Mouse (Mus musculus) thymus, postnatal 10 days (tissue): ENCODE data around the gene Arvcf.

Source experiments
- DNase-seq, 2 experiments: peaks; one replicate each; pipeline ENCODE4 v3.0.0; 2021; ENCODE audit warnings: low spot score in 2 of 2

The Arvcf gene

DNA sequence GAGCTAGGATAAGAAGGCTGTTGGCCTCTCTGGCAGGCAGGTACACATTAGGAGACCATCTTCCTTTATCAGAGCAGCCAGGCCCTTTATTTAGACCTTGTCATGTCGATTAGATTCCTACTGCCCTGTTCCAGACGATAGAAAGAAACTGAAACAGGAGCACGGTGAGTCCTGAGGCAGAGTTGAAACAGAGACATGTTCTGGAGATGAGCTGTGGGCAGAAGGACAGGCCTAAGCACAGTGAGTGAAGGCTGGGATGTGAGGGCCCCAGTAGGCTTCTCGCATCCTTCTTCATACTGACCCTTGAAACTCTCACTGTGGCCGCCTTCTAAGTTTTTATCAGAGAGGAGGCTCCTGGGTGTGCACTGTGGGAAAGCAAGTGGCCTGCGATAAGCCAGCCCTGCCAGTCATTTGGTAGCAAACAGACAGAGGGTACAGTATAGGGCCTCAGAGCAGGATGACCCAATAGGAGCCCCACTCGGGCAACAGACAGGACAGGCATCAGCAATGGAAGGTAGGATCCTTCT is 80.6 kb downstream of the Arvcf start:
- no peak for DNase-seq

DNA sequence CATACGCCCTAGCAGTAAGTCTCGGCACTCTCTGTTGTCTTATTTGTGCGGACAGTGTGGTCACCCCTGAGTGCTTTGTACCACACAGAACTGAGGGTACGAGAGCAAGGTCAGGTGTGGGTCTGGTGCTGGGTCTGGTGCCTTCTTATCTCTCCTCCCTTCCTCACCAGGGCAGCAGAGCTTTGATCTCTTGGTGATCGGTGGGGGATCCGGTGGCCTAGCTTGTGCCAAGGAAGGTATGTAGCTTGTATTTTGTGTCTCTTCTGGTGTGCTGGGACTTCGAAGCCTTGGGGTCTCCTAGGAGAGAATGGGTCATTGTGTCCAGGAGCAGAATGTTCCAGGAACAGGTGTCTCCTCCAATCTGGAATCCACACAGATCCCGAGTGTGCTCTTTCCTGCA is 81.7 kb downstream of the Arvcf start:
- no peak for DNase-seq

DNA sequence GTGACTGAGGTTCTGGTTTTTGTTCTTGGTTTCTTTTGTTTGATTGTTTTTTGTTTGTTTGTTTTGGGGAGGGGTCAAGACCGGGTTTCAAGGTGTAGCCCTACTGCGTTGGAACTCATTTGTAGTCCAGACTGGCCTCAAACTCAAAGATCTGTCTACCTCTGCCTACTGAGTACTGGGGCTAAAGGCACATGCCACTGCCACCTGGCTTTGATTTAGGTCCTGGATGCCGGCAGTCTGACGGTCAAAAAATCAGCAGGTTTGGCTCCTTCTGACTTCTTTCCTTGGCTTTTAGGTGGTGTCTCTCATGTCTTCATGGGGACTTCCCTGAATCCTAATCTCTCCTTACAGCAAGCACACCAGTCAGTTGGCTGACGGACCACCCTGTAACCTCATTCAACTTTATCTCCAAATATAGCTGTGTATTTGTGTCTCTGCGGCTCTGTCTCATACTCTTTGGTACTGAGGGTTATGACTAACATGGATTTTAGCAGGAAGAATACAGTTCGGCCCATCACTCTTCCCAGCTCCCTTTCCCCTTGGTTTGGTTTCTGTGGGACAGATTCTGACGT is 82.7 kb downstream of the Arvcf start:
- DNase-seq, result no peak

DNA sequence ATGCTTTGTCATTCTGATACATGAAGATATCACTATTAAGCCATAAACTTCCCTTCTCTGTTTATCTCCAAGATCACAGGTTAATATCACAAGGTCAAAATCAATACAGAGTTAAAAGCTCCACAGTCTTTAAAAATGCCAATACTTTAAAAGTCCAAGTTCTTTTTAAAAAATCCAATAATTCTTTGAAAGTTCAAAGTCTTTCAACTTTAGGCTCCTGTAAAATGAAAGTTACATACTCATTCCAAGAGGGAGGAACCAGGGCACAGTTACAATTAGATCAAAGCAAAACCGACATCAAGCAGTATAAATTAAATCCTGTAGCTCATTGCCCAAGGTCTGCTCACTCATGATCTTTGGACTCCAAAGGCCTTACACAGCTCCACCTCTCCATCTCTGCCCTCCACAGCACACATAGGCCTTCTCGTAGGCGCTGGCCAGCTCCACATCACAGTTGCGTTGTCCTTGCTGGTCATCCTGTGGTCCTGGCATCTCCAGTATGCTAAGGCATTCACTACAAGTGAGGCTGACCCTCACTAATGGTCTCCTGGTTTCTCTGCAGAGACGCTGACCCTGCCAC is 85.4 kb downstream of the Arvcf start:
- no peak for DNase-seq

DNA sequence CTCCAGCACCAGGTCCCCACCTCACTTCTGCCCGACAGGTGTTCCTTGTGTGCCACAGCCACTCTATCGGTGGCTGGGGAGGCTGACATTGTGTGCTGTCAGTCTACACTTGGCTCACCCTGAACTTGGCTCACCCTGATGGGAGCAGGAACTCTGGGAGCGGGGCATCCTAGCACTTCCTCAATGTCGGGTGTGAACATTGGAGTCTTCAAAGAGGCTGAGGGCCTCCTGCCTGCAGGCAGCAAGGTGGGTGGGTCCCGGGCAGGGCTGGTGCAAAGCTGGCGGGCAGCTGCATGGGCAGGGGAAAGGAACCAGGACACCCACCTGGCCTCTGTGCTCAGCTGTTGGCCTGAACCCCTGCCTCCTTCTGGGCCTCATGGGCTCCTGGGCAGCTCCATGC is 88.1 kb downstream of the Arvcf start:
- DNase-seq, result no peak

DNA sequence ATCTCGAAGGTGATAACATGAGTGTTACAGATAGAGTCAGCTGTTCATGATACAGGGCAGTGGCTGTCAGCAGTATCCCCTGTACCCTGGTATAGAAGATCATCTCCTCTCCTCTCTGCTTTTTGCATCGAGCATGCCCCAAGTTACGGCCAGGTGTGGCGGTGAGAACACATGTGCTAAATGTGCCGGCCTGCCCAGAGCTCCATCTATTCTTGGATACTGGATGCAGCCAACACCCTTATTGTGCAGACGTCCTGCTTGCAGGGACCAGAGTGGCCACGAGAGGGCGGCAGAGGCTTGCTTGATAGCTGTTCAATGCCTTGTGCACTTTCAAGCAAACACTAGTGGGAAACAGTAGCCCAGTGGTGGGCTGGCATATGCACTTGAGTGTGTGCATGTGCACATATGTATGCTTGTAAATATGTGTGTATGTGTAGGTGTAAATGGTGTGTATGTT is 95.4 kb downstream of the Arvcf start:
- DNase-seq, result peak; percentile 90 to 98

DNA sequence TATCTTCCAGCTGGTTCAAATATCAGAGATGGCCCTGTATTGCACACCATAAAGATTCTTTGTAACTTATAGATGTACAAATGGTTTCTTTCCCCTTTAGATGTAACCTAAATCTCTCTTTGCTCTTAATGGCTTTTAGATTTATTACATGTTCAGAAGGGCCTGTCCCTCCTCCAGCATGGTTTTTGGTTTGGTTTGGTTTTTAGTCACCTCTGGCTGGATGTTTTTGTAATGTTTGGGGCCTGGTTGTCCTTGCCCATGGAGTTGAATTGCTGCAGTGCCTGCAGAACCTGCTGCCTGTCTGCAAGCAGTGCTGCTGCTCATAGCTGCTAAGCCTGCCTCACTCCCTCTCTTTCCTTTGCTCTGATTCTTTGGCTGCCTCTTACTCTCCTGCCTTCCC is 99.3 kb downstream of the Arvcf start:
- DNase-seq, result no peak

DNA sequence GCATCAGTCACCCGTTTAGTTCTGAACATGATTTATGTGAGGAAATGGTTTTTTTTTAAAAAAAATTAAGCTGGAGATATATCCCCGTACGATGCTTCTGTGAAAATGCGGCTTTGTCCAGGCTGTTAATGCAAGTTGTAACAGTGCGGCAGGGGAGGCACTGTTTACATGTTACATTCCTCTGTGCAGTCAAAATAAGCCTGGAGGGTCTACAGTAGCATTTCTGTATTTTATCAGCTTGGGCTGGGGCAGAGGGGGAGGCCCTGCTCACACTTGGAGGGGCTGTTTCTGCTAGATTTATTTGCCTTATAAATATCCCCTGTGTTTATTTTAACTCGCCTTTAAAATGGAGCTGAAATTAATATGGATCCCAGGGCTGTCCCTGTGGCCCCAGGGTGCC is 100.1 kb downstream of the Arvcf start:
- no peak for DNase-seq

DNA sequence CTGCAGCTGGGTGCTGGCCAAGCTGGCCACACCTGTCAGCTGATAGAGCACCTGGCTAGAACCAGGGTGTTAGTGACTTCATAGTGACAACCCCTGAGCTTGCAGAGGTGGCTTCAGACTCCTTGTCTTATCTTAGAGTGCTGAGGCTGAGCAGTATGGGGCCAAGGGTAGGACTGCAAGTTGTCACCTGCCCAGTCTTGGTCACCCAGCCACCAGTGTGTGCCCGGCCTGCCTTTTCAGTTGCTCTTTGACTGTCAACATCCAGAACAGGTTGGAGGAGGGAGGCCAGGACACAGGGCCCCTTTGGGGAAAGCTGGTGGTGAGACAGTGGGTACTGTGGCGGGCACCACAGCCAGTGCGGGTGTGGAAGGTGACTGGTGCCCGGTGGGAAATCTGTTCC is 101.0 kb downstream of the Arvcf start:
- no peak for DNase-seq

DNA sequence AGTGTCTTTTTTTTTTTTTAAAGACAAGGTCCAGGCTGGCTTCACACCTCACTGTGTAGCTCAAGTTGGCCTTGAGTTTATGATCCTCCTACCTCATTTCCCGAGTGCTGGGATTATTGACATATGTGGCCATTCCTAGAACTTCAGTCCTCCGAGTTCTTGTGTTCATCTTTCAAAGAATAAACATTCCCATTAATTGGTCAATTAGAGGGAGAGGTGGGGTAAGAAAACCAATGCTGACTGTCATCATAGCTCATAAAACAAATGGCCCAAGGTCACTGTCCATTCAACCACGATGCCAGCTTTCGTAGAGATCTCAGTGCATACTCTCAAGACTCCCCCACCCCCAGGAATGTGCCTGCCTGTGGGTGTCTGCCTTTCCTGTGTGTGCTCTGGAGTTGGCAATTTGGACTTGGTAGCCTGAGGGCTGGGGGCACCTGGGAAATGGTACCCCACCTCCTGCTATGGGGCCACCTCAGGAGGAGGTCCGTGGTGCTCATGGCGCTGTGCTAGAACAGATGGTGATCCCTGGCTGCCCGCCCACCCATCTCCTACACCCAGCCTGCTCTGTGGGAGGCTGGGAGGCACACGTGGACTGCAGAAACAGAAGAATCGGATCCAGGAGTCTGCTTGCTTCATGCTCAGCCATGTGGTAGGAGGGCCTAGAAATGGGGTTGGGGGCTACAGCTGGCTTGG is 103.7 kb downstream of the Arvcf start:
- no peak for DNase-seq

DNA sequence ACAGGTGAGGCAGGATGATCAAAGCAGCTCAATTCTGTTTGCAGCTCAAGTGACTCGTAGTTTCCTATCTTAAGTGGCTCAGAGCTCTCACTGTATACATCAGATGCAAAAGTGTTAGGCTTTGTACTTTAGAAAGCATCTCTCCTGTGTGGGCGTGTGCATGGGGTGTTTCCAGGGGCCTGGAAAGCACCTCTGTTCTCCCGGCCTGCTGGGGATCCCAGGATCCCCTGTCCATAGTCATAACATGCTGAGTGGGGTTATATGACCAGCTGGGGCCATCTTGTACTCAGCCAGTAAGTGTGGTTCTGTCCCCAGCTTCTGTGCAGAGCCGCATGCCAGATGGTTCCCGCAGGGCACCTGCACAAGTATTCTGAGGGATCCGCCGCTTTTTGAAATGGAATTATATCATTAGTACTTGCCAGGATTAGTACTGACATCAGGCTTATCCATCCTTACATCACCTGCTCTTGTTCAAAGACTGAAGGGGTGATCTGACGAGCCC is 104.4 kb downstream of the Arvcf start:
- DNase-seq, result no peak

DNA sequence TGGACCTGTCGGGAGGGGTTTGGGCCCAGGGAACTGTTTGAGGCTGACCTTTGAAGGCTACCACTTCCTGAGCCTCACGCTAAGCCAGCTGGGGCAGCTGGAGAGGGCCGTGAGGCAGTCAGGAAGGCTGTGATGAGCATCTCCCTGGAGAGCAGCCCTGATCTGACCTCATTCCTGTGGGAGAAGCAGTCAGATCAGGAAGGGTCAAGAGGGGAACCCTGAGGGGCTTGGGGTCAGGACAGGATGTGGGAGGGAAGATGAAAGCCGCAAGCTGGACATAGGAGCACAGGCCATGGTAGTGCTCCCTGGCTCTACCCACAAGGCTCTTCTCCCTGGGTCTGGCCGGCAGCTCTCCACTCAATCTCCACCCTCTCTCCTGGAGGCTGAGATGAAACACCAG is 105.9 kb downstream of the Arvcf start:
- DNase-seq, result no peak

DNA sequence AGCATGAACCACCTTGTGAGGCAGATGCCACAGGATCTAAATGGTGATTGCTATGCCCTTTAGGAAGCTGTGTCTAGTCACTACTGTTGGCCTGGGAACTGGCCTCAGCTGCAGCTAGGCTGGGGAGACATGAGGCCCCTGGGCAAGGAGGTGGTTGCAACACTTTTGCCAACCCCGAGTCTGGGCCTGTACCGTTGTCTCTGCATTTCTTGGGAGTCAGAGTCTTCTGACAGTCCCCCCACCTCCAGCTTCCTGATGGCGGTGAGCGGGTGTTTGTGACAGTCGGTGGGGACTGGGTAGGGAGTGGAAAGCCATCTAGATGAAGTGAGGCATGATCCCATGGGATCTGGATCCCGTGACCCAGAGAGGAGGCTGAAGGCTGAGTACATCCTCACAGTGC is 107.4 kb downstream of the Arvcf start:
- DNase-seq, result no peak
